Mouse (Mus musculus) right cerebral cortex, postnatal 14 days (tissue): Measurements from ENCODE around the gene Atrn.

Source experiments
- DNase-seq: peaks from one replicate; pipeline ENCODE4 v3.0.0; 2022

Atrn gene

GRCm38 (mm10) chr2:131042988-131043387, 136.7 kb downstream of the Atrn start, which contains the start of gene Gfra4:
Gene Gfra4, minus strand, starts transcription at chr2:131043088.
- DNase-seq, result no peak

GRCm38 (mm10) chr2:131044354-131044852, 138.1 kb downstream of the Atrn start:
- no peak for DNase-seq

- no peak for DNase-seq
These were observed 138.9 kb downstream of the Atrn start for GRCm38 (mm10) chr2:131044989-131045720.

GRCm38 (mm10) chr2:131046025-131046424, 139.7 kb downstream of the Atrn start:
- no peak for DNase-seq

GRCm38 (mm10) chr2:131052043-131052442, 145.7 kb downstream of the Atrn start:
- peak; percentile 1 for DNase-seq

- DNase-seq, result peak; percentile 4
These were observed 146.6 kb downstream of the Atrn start for GRCm38 (mm10) chr2:131052862-131053418.

GRCm38 (mm10) chr2:131053851-131054645, 147.8 kb downstream of the Atrn start:
- peak; percentile 16 for DNase-seq

GRCm38 (mm10) chr2:131054646-131055264, 148.5 kb downstream of the Atrn start:
- DNase-seq, result no peak

GRCm38 (mm10) chr2:131055631-131056030, 149.3 kb downstream of the Atrn start:
- DNase-seq, result peak; percentile 52

- DNase-seq, result peak; percentile 9
These were observed 149.9 kb downstream of the Atrn start for GRCm38 (mm10) chr2:131056191-131056590.

- no peak for DNase-seq
These were observed 152.4 kb downstream of the Atrn start for GRCm38 (mm10) chr2:131058672-131059071.

GRCm38 (mm10) chr2:131059377-131059776, 153.1 kb downstream of the Atrn start:
- peak; percentile 48 for DNase-seq

GRCm38 (mm10) chr2:131059781-131060540, 153.7 kb downstream of the Atrn start:
- no peak for DNase-seq

GRCm38 (mm10) chr2:131060784-131061183, 154.5 kb downstream of the Atrn start:
- DNase-seq, result no peak

GRCm38 (mm10) chr2:131061607-131062006, 155.3 kb downstream of the Atrn start:
- no peak for DNase-seq

- no peak for DNase-seq
These were observed 157.1 kb downstream of the Atrn start, which contains the start of gene Adam33 for GRCm38 (mm10) chr2:131063404-131063864. Gene Adam33, minus strand, starts transcription at chr2:131063814.

GRCm38 (mm10) chr2:131066342-131066741, 160.0 kb downstream of the Atrn start:
- no peak for DNase-seq

- DNase-seq, result no peak
These were observed 161.2 kb downstream of the Atrn start for GRCm38 (mm10) chr2:131067481-131067880.

- no peak for DNase-seq
These were observed 166.2 kb downstream of the Atrn start for GRCm38 (mm10) chr2:131072536-131072935.
